Mouse (Mus musculus): ENCODE results near the gene Chst8. TPM values are rescaled to one million over a fixed set of nuclear protein-coding genes. Genes with fewer than 3 reads are reported as not detected.

The Chst8 gene
- polyA plus RNA-seq, 1 experiment from 2014 or later, result 4.4 TPM

- WGBS, result 77% methylated on average over 5 of the region's 5 CpGs
- no peak overlapping the region for H3K27ac ChIP-seq
- no peak for ATAC-seq (ENCODE audit: borderline replicate concordance, extremely low read depth, low FRiP score, low TSS enrichment)
- H3K27me3 ChIP-seq, result peaks cover 8% of the 10 kb centered on the region; the same call in 1 of the 2 replicates
- H3K4me3 ChIP-seq, result no peak overlapping the region
- H3K4me2 ChIP-seq, result no peak overlapping the region
- no peak overlapping the region for H3K9ac ChIP-seq
- no peaks in the 10 kb centered on the region for H3K9me3 ChIP-seq
- 0 out of 2 replicates have a peak, but pooled peaks cover 5% of the 10 kb centered on the region for H3K4me1 ChIP-seq
- H3K36me3 ChIP-seq, result no peaks in the 10 kb centered on the region
Observed at GRCm38 (mm10) chr7:34773309-34773708, 39.2 kb downstream of the Chst8 start.

- Histone ChIP-seq H3K4me1 (0 out of 2 replicates have a peak, but pooled peaks cover 5% of the 10 kb centered on the region), H3K27me3 (peaks cover 8% of the 10 kb centered on the region; the same call in 1 of the 2 replicates), H3K27ac (no peak overlapping the region), H3K4me2 (no peak overlapping the region), H3K36me3 (no peaks in the 10 kb centered on the region), H3K9me3 (no peaks in the 10 kb centered on the region), H3K4me3 (no peak overlapping the region), H3K9ac (no peak overlapping the region)
- WGBS, result 35% methylated on average over 8 of the region's 8 CpGs
- ATAC-seq (ENCODE audit: borderline replicate concordance, extremely low read depth, low FRiP score, low TSS enrichment), result no peak
Observed at GRCm38 (mm10) chr7:34769531-34769930, 43.0 kb downstream of the Chst8 start.

GRCm38 (mm10) chr7:34764250-34765148, 48.0 kb downstream of the Chst8 start:
- Histone ChIP-seq H3K27ac (no peak overlapping the region), H3K4me1 (0 out of 2 replicates have a peak, but pooled peaks cover 4% of the 10 kb centered on the region), H3K9ac (no peak overlapping the region), H3K4me3 (no peak overlapping the region), H3K9me3 (no peaks in the 10 kb centered on the region), H3K4me2 (no peak overlapping the region), H3K27me3 (no peaks in the 10 kb centered on the region), H3K36me3 (no peaks in the 10 kb centered on the region)
- 73% methylated on average over 18 of the region's 18 CpGs for WGBS
- ATAC-seq (ENCODE audit: borderline replicate concordance, extremely low read depth, low FRiP score, low TSS enrichment), result no peak

GRCm38 (mm10) chr7:34759378-34759822, 53.1 kb downstream of the Chst8 start:
- Histone ChIP-seq H3K27me3 (0 out of 2 replicates have a peak, but pooled peaks cover 7% of the 10 kb centered on the region), H3K27ac (no peak overlapping the region), H3K4me2 (no peak overlapping the region), H3K9ac (no peak overlapping the region), H3K9me3 (no peaks in the 10 kb centered on the region), H3K4me1 (no peaks in the 10 kb centered on the region), H3K36me3 (no peaks in the 10 kb centered on the region), H3K4me3 (no peak overlapping the region)
- 42% methylated on average over 7 of the region's 7 CpGs for WGBS
- no peak for ATAC-seq (ENCODE audit: borderline replicate concordance, extremely low read depth, low FRiP score, low TSS enrichment)

- H3K4me2 ChIP-seq, result no peak overlapping the region
- peaks cover under 1% of the 10 kb centered on the region; the same call in 1 of the 2 replicates for H3K4me1 ChIP-seq
- no peak overlapping the region for H3K4me3 ChIP-seq
- no peaks in the 10 kb centered on the region for H3K9me3 ChIP-seq
- H3K9ac ChIP-seq, result no peak overlapping the region
- H3K27ac ChIP-seq, result no peak overlapping the region
- ATAC-seq (ENCODE audit: borderline replicate concordance, extremely low read depth, low FRiP score, low TSS enrichment), result no peak
- 57% methylated on average over 3 of the region's 3 CpGs for WGBS
- H3K27me3 ChIP-seq, result 0 out of 2 replicates have a peak, but pooled peaks cover 7% of the 10 kb centered on the region
- no peaks in the 10 kb centered on the region for H3K36me3 ChIP-seq
Observed at GRCm38 (mm10) chr7:34758721-34759120, 53.8 kb downstream of the Chst8 start.

- 78% methylated on average over 4 of the region's 4 CpGs for WGBS
- peaks cover 10% of the 10 kb centered on the region for H3K4me1 ChIP-seq
- ATAC-seq (ENCODE audit: borderline replicate concordance, extremely low read depth, low FRiP score, low TSS enrichment), result no peak
- no peak overlapping the region for H3K27ac ChIP-seq
- H3K9me3 ChIP-seq, result no peaks in the 10 kb centered on the region
- H3K4me3 ChIP-seq, result no peak overlapping the region
- 0 out of 2 replicates have a peak, but pooled peaks cover 7% of the 10 kb centered on the region for H3K27me3 ChIP-seq
- H3K36me3 ChIP-seq, result no peaks in the 10 kb centered on the region
- H3K9ac ChIP-seq, result no peak overlapping the region
- no peak overlapping the region for H3K4me2 ChIP-seq
Observed at GRCm38 (mm10) chr7:34757513-34757912, 55.0 kb downstream of the Chst8 start.

- 43% methylated on average over 32 of the region's 32 CpGs for WGBS
- H3K4me1 ChIP-seq, result peaks cover 25% of the 10 kb centered on the region
- 0 out of 2 replicates have a peak, but pooled peaks cover 3% of the 10 kb centered on the region for H3K27me3 ChIP-seq
- peak overlapping the region; percentile 64; the same call in 1 of the 2 replicates for H3K27ac ChIP-seq
- peak overlapping the region; percentile 26 for H3K4me2 ChIP-seq
- H3K9me3 ChIP-seq, result no peaks in the 10 kb centered on the region
- H3K4me3 ChIP-seq, result no peak overlapping the region
- ATAC-seq (ENCODE audit: borderline replicate concordance, extremely low read depth, low FRiP score, low TSS enrichment), result no peak
- no peak overlapping the region for H3K9ac ChIP-seq
- H3K36me3 ChIP-seq, result no peaks in the 10 kb centered on the region
Observed at GRCm38 (mm10) chr7:34753140-34753886, 59.2 kb downstream of the Chst8 start.

- peaks cover 31% of the 10 kb centered on the region for H3K4me1 ChIP-seq
- 15% methylated on average over 10 of the region's 10 CpGs for WGBS
Observed at GRCm38 (mm10) chr7:34752151-34752762, 60.3 kb downstream of the Chst8 start.

GRCm38 (mm10) chr7:34750350-34750749, 62.2 kb downstream of the Chst8 start:
- Histone ChIP-seq H3K27ac (no peak overlapping the region), H3K9me3 (no peaks in the 10 kb centered on the region), H3K4me2 (no peak overlapping the region), H3K27me3 (0 out of 2 replicates have a peak, but pooled peaks cover 3% of the 10 kb centered on the region), H3K9ac (no peak overlapping the region), H3K4me3 (no peak overlapping the region), H3K4me1 (peaks cover 42% of the 10 kb centered on the region), H3K36me3 (no peaks in the 10 kb centered on the region)
- 53% methylated on average over 7 of the region's 7 CpGs for WGBS
- ATAC-seq (ENCODE audit: borderline replicate concordance, extremely low read depth, low FRiP score, low TSS enrichment), result no peak

More at GRCm38 (mm10) chr7:34752151-34752762, 60.3 kb downstream of the Chst8 start:
- Histone ChIP-seq H3K27ac (peak overlapping the region; percentile 81), H3K4me2 (no peak overlapping the region), H3K9me3 (no peaks in the 10 kb centered on the region), H3K4me3 (no peak overlapping the region), H3K9ac (no peak overlapping the region), H3K27me3 (0 out of 2 replicates have a peak, but pooled peaks cover 3% of the 10 kb centered on the region), H3K36me3 (no peaks in the 10 kb centered on the region)
- peak; percentile 94 for ATAC-seq (ENCODE audit: borderline replicate concordance, extremely low read depth, low FRiP score, low TSS enrichment)

- no peak overlapping the region for H3K4me3 ChIP-seq
- WGBS, result 65% methylated on average over 3 of the region's 3 CpGs
- no peaks in the 10 kb centered on the region for H3K27me3 ChIP-seq
- H3K4me1 ChIP-seq, result peaks cover 44% of the 10 kb centered on the region
- no peak overlapping the region for H3K9ac ChIP-seq
- no peaks in the 10 kb centered on the region for H3K9me3 ChIP-seq
- H3K36me3 ChIP-seq, result no peaks in the 10 kb centered on the region
- H3K27ac ChIP-seq, result no peak overlapping the region
- H3K4me2 ChIP-seq, result no peak overlapping the region
- no peak for ATAC-seq (ENCODE audit: borderline replicate concordance, extremely low read depth, low FRiP score, low TSS enrichment)
Observed at GRCm38 (mm10) chr7:34749753-34750152, 62.8 kb downstream of the Chst8 start.

GRCm38 (mm10) chr7:34748501-34748900, 64.0 kb downstream of the Chst8 start:
- H3K4me3 ChIP-seq, result no peak overlapping the region
- WGBS, result 69% methylated on average over 4 of the region's 4 CpGs
- H3K9me3 ChIP-seq, result no peaks in the 10 kb centered on the region
- H3K36me3 ChIP-seq, result no peaks in the 10 kb centered on the region
- no peak for ATAC-seq (ENCODE audit: borderline replicate concordance, extremely low read depth, low FRiP score, low TSS enrichment)
- no peaks in the 10 kb centered on the region for H3K27me3 ChIP-seq
- H3K27ac ChIP-seq, result no peak overlapping the region
- H3K4me1 ChIP-seq, result peaks cover 41% of the 10 kb centered on the region
- H3K4me2 ChIP-seq, result no peak overlapping the region
- H3K9ac ChIP-seq, result no peak overlapping the region
